Mouse (Mus musculus) midbrain, embryonic 16.5 days (tissue): ENCODE data around the gene Flot2. TPM values are rescaled to one million over a fixed set of nuclear protein-coding genes. Genes with fewer than 3 reads are reported as not detected.

Experiments
- ATAC-seq: fragments of 200-750 bp; cut with Nextera tagmentation; 2 replicates; pipeline ENCODE4 v1.8.0; 2017; ENCODE audit warnings: moderate TSS enrichment
- H3K27ac ChIP-seq: fragments of 300-500 bp; sonication (generic); 2 replicates; pipeline ENCODE4 v1.5.1; 2014; ENCODE audit warnings: mild to moderate bottlenecking, low read length, mixed read lengths
- H3K27me3 ChIP-seq: fragments of 300-500 bp; sonication (generic); 2 replicates; pipeline ENCODE4 v1.6.1; 2014; ENCODE audit warnings: low read depth, low read length, mixed read lengths; ENCODE audit not compliant: control insufficient read depth, insufficient read depth
- H3K36me3 ChIP-seq: fragments of 300-500 bp; sonication (generic); 2 replicates; pipeline ENCODE4 v1.6.1; 2014; ENCODE audit warnings: mild to moderate bottlenecking, low read length, moderate library complexity, mixed read lengths; ENCODE audit not compliant: control insufficient read depth, insufficient read depth
- H3K4me1 ChIP-seq: fragments of 300-500 bp; sonication (generic); 2 replicates; pipeline ENCODE4 v1.6.1; 2014; ENCODE audit warnings: mild to moderate bottlenecking, low read length, mixed read lengths; ENCODE audit not compliant: control insufficient read depth, insufficient read depth
- H3K4me2 ChIP-seq: fragments of 300-500 bp; sonication (generic); 2 replicates; pipeline ENCODE4 v1.6.1; 2014; ENCODE audit warnings: mild to moderate bottlenecking, low read length, mixed read lengths
- H3K4me3 ChIP-seq: fragments of 300-500 bp; sonication (generic); 2 replicates; pipeline ENCODE4 v1.5.1; 2014; ENCODE audit warnings: low read depth, mild to moderate bottlenecking, low read length, moderate library complexity, mixed read lengths
- H3K9ac ChIP-seq: fragments of 300-500 bp; sonication (generic); 2 replicates; pipeline ENCODE4 v1.6.1; 2014; ENCODE audit warnings: low read depth, low read length, mixed read lengths
- H3K9me3 ChIP-seq: fragments of 300-500 bp; sonication (generic); replicated peaks from 2 replicates; pipeline ENCODE4 v1.6.1; 2014; ENCODE audit warnings: mild to moderate bottlenecking, low read length, mixed read lengths; ENCODE audit not compliant: control insufficient read depth, poor library complexity, severe bottlenecking
- WGBS: fragments of 180-500 bp; shearing (Covaris S2); extraction: QIAGEN DNeasy Blood & Tissue Kit; methylation state at CpG from one replicate; pipeline ENCODE4 v1.1.7; 2014; 5-methylcytosine and 5-hydroxymethylcytosine counted together
- polyA plus RNA-seq: library from polyadenylated mRNA; unstranded; fragments of >200 nt; fragmentation: Nextera tagmentation; extraction: Ambion mirVana; gene quantifications from 2 replicates; pipeline ENCODE4 v1.2.1, GENCODE M21; 2015

Flot2 gene
- polyA plus RNA-seq, 1 experiment from 2014 or later = 83.4 TPM

DNA sequence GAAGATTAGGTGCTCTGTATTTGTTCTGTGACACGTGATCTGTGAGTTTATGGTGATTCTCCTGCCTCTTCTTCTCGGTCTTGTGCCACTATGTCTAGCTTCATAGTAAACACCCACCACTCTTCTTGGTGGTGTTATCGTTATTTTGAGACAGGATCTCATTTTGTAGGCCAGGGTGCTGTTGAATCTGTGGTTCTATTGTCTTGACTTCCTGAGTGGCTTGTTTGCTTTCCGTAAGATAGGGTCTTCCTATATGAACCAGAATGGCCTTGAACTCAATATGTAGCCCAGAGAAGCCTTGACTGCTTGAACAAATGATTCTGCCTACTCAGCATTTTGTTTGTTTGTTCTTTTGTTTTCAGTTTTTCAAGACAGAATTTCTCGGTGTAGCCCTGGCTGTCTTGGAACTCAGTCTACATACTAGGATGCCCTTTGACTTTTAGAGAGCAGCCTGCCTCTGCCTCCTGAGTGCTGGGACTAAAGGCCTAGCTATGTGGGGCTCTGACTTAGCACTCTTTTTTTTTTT is 50.1 kb downstream of the Flot2 start:
- H3K4me1 ChIP-seq = no peaks in the 10 kb centered on the region
- H3K27me3 ChIP-seq = no peaks in the 10 kb centered on the region; the same call in 1 of the 2 replicates
- H3K27ac ChIP-seq = no peak overlapping the region
- H3K4me2 ChIP-seq = no peak overlapping the region
- no peak for ATAC-seq
- H3K9me3 ChIP-seq = no peaks in the 10 kb centered on the region
- 85% methylated on average over 5 of the region's 5 CpGs for WGBS
- no peak overlapping the region for H3K9ac ChIP-seq
- H3K36me3 ChIP-seq = no peaks in the 10 kb centered on the region
- no peak overlapping the region for H3K4me3 ChIP-seq

- ATAC-seq = peak; percentile 22; the same call in 1 of the 2 replicates
- Histone ChIP-seq H3K4me3 (peak overlapping the region; percentile 62), H3K36me3 (no peaks in the 10 kb centered on the region), H3K9me3 (no peaks in the 10 kb centered on the region), H3K4me2 (peak overlapping the region; percentile 75), H3K27ac (peak overlapping the region; percentile 87), H3K27me3 (no peaks in the 10 kb centered on the region), H3K4me1 (peaks cover 27% of the 10 kb centered on the region), H3K9ac (peak overlapping the region; percentile 90)
- WGBS = 51% methylated on average over 11 of the region's 11 CpGs
These were observed 56.4 kb downstream of the Flot2 start for GRCm38 (mm10) chr11:78094137-78094503.

GRCm38 (mm10) chr11:78094504-78095143 is 56.9 kb downstream of the Flot2 start, which contains the start of gene Fam222b:
TSS of gene Fam222b (plus strand) at chr11:78094660.
- peak within 1 kb of the TSS; percentile 75 for H3K4me2 ChIP-seq
- peaks cover 27% of the 10 kb centered on the region for H3K4me1 ChIP-seq
- peak within 1 kb of the TSS; percentile 62 for H3K4me3 ChIP-seq
- no peaks in the 10 kb centered on the region for H3K36me3 ChIP-seq
- peak; percentile 96 for ATAC-seq
- H3K9ac ChIP-seq = peak within 1 kb of the TSS; percentile 90
- peak within 1 kb of the TSS; percentile 87 for H3K27ac ChIP-seq
- WGBS = under 1% methylated on average over 38 of the region's 38 CpGs
- H3K27me3 ChIP-seq = no peaks in the 10 kb centered on the region
- no peaks in the 10 kb centered on the region for H3K9me3 ChIP-seq

DNA sequence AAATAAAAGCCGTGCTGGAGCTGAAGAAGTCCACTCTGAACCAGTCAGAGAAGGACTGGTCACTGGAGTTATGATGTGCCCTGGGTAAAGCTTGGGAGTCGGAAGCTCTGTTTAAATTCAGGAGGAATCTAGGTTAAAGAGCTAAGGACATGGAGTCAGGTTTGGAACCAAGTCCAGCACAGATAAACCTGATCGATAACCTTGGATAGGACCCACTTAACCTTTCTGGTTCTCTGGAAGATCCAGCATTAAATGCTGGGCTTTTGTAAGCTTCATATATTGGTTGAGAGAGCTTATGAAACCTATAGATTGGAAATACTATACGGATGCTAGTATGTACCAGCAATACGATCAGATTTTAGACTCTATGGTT is 57.4 kb downstream of the Flot2 start:
- H3K9me3 ChIP-seq = no peaks in the 10 kb centered on the region
- peak overlapping the region; percentile 87 for H3K27ac ChIP-seq
- peaks cover 27% of the 10 kb centered on the region for H3K4me1 ChIP-seq
- no peaks in the 10 kb centered on the region for H3K27me3 ChIP-seq
- peak overlapping the region; percentile 62 for H3K4me3 ChIP-seq
- peak overlapping the region; percentile 90 for H3K9ac ChIP-seq
- no peaks in the 10 kb centered on the region for H3K36me3 ChIP-seq
- 27% methylated on average over 5 of the region's 5 CpGs for WGBS
- ATAC-seq = no peak
- peak overlapping the region; percentile 75 for H3K4me2 ChIP-seq

- Histone ChIP-seq H3K4me3 (peak overlapping the region; percentile 4; the same call in 1 of the 2 replicates), H3K4me2 (peak overlapping the region; percentile 39), H3K9ac (peak overlapping the region; percentile 46; the same call in 1 of the 2 replicates), H3K27ac (no peak overlapping the region), H3K27me3 (no peaks in the 10 kb centered on the region), H3K36me3 (no peaks in the 10 kb centered on the region), H3K4me1 (peaks cover 27% of the 10 kb centered on the region), H3K9me3 (no peaks in the 10 kb centered on the region)
- no peak for ATAC-seq
- WGBS = 55% methylated on average over 3 of the region's 3 CpGs
These were observed 59.3 kb downstream of the Flot2 start for GRCm38 (mm10) chr11:78097077-78097476.

DNA sequence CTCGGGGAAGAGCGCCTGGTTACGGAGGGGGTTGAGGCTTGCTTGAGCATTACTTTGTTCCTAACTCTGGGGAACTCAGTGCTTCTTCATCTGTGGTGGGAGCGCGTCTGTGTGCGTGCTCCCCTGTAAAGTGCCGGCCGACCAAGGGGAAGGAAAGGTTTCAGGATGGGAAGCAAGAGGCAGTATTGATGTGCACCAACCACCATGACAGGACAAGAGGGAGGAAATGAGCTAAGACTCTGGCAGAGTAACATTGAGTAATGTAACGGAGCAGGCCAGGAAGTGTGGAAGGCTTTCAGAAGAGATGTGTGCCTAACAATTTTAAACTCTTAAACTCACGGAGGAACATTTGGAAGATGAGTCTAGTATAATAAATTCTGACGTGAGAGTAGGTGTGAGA is 63.0 kb downstream of the Flot2 start:
- peaks cover 18% of the 10 kb centered on the region for H3K4me1 ChIP-seq
- no peaks in the 10 kb centered on the region for H3K27me3 ChIP-seq
- WGBS = 91% methylated on average over 11 of the region's 11 CpGs
- no peak for ATAC-seq
- no peak overlapping the region for H3K4me3 ChIP-seq
- no peaks in the 10 kb centered on the region for H3K9me3 ChIP-seq
- H3K36me3 ChIP-seq = no peaks in the 10 kb centered on the region
- no peak overlapping the region for H3K27ac ChIP-seq
- no peak overlapping the region for H3K9ac ChIP-seq
- H3K4me2 ChIP-seq = no peak overlapping the region

DNA sequence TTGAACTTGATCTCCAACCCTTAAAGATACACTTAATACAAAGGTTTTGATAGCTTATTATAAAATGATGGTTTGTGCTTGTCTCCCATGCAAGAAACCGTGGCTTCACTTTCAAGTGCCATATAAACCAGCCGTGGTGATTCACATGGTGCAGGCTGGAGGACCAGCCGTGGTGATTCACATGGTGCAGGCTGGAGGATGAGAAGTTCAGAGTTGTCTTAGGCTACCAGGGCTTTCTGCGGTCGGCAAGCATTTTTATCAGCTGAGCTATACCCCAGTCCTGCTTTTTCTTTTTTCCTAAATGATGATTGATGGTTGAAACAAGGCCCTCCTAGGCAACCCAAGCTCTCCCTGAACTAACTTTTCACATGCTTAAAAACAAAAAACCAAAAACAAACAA is 64.4 kb downstream of the Flot2 start:
- Histone ChIP-seq H3K27me3 (no peaks in the 10 kb centered on the region), H3K4me3 (no peak overlapping the region), H3K36me3 (no peaks in the 10 kb centered on the region), H3K9me3 (no peaks in the 10 kb centered on the region), H3K4me2 (no peak overlapping the region), H3K9ac (no peak overlapping the region), H3K4me1 (peaks cover 5% of the 10 kb centered on the region), H3K27ac (no peak overlapping the region)
- 88% methylated on average over 5 of the region's 5 CpGs for WGBS
- ATAC-seq = no peak

DNA sequence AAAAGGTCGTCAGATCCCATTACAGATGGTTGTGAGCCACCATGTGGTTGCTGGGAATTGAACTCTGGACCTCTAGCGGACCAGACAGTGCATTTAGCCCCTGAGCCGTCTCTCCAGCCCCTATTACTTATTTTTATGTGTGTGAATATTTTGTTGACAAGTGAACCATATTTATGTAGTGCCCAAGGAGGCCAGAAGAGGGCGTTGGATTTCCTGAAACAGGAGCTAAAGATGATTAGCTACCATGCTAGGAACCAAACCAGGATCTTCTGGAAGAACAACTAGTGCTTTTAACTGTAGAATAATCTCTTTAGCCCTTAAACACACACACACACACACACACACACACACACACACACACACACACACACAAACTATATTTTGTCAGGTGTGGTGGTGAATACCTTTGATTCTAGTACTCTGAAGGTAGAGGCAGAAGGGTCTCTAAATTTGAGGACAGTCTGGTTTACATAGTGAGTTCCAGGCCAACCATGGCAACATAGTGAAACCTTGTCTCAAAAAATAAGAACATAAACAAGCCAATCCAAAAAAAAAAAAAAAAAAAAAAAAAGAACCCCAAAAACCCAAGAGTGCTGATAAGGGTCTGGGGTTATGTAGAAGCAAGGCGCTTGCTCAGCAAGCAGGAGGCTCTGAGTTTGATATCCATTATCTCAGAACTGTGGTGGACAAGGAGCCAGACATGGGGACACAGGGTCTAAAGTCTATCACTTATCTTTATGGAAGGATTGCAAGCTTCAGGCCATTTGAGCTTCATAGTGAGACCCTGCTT is 65.4 kb downstream of the Flot2 start:
- 0 out of 2 replicates have a peak, but pooled peaks cover 2% of the 10 kb centered on the region for H3K36me3 ChIP-seq
- H3K4me3 ChIP-seq = no peak overlapping the region
- H3K9me3 ChIP-seq = no peaks in the 10 kb centered on the region
- no peak overlapping the region for H3K4me2 ChIP-seq
- ATAC-seq = no peak
- H3K27me3 ChIP-seq = no peaks in the 10 kb centered on the region
- no peaks in the 10 kb centered on the region for H3K4me1 ChIP-seq
- H3K9ac ChIP-seq = no peak overlapping the region
- 68% methylated on average over 5 of the region's 5 CpGs for WGBS
- H3K27ac ChIP-seq = no peak overlapping the region

DNA sequence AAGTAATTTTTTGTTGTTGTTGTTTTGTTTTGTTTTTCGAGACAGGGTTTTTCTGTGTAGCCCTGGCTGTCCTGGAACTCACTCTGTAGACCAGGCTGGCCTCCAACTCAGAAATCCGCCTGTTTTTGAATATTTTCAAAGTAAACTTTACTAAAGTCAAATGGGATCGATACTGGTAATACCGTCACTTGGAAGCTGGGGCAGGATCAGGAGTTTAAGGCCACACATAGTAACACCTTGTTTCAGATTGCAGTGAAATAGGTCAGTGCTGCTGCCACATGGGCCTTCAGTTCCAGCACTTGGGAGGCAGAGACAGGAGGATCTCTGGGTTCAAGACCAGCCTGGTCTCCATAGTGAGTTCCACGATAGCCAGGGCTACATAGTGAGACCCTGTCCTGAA is 66.8 kb downstream of the Flot2 start:
- no peak overlapping the region for H3K4me2 ChIP-seq
- 96% methylated on average over 5 of the region's 5 CpGs for whole genome bisulfite sequencing
- ATAC-seq = no peak
- H3K9ac ChIP-seq = no peak overlapping the region
- no peaks in the 10 kb centered on the region for H3K27me3 ChIP-seq
- no peaks in the 10 kb centered on the region for H3K4me1 ChIP-seq
- no peaks in the 10 kb centered on the region for H3K9me3 ChIP-seq
- H3K27ac ChIP-seq = no peak overlapping the region
- H3K4me3 ChIP-seq = no peak overlapping the region
- 0 out of 2 replicates have a peak, but pooled peaks cover 2% of the 10 kb centered on the region for H3K36me3 ChIP-seq
